Mouse (Mus musculus) heart, embryonic 10.5 days (tissue): ENCODE measurements around the gene Dll1. TPM values are rescaled to one million over a fixed set of nuclear protein-coding genes. Genes with fewer than 3 reads are reported as not detected.

Experiments
- DNase-seq: peaks from one replicate; pipeline ENCODE4 v3.0.0-alpha.2; 2017; ENCODE audit warnings: low spot score
- H3K27ac ChIP-seq: fragments of 300-500 bp; sonication (generic); 2 replicates; pipeline ENCODE4 v1.5.1; 2016; ENCODE audit warnings: mild to moderate bottlenecking
- H3K27me3 ChIP-seq: fragments of 300-500 bp; sonication (generic); 2 replicates; pipeline ENCODE4 v1.6.1; 2016; ENCODE audit warnings: mild to moderate bottlenecking; ENCODE audit not compliant: poor library complexity, insufficient read depth, severe bottlenecking
- H3K36me3 ChIP-seq: fragments of 300-500 bp; sonication (generic); 2 replicates; pipeline ENCODE4 v1.6.1; 2016; ENCODE audit warnings: mild to moderate bottlenecking, moderate library complexity
- H3K4me1 ChIP-seq: fragments of 300-500 bp; sonication (generic); 2 replicates; pipeline ENCODE4 v1.6.1; 2016; ENCODE audit warnings: mild to moderate bottlenecking
- H3K4me3 ChIP-seq: fragments of 300-500 bp; sonication (generic); 2 replicates; pipeline ENCODE4 v1.5.1; 2016; ENCODE audit warnings: mild to moderate bottlenecking, moderate library complexity
- H3K9me3 ChIP-seq: fragments of 300-500 bp; sonication (generic); 2 replicates; pipeline ENCODE4 v1.6.1; 2016; ENCODE audit warnings: mild to moderate bottlenecking, moderate library complexity
- WGBS: fragments of 180-500 bp; shearing (Covaris S2); methylation state at CpG from one replicate; pipeline ENCODE4 v1.1.7; 2016; 5-methylcytosine and 5-hydroxymethylcytosine counted together
- polyA plus RNA-seq: library from polyadenylated mRNA; unstranded; fragments of >200 nt; fragmentation: Nextera tagmentation; extraction: Ambion mirVana; gene quantifications from 2 replicates; pipeline ENCODE4 v1.2.1, GENCODE M21; 2016

Gene Dll1
- polyA plus RNA-seq, 1 experiment from 2014 or later: 4.9 TPM

DNA sequence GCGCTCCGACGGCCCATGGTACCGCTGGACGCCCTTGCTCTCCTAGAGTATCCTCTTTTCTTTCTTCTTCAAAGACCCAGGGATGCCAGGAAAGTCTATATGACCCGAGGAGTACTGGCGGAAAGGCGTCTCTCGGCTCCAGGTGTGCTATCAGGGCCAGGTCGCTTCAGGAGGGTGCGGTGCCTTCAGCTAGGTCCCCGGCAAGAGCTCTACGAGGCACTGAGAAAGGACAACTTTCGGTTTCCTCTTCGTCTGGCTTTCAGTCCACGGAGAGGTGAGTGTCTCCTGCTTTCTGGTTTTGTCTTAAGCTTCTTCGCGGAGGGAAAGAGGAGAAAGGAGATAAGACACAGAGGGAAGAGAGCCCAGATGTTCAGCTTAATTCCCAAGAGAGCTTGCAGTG is 1.4 kb downstream of the Dll1 start:
- no peak for DNase-seq
- no peaks in the 10 kb centered on the region for H3K9me3 ChIP-seq
- 1% methylated on average over 18 of the region's 18 CpGs for WGBS

DNA sequence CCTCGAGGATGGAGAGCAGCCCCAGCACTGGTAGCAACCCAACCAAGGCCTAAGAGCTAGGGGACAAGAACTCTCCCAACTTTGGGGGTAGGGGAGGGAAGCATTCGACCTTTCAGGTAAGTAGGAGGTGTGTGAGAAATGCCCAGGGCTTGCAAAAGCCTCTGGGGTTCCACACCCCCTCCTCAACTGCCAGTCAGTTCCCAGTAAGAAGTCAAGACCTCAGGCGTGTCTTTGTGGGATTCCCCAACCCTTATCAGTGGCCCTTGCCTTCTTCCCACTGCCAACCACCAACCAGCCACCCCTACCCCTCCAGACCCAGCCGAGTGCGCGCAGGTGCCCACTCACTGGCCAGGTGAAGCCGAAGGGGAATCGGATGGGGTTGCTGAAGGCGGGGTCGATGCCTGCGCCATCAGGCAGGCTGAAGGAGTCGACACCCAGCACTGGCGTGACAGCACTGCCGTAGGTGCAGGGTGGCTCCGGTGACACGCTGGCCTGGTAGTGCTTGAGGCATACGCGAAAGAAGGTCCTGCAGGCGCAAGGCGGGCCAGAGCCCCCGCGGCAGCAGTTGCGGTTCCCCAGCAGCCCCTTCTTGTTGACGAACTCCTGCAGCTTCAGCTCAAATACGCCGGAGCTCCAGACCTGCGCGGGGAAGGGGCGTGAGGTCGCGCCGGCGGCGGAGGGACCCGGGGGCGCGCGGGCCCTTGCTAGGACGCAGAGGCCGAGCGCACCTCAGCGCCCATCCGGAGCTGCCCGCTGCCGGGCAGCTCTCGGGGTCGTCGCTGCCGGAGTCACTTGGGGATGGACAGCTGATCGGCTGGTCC is 2.1 kb downstream of the Dll1 start:
- peaks cover 39% of the 10 kb centered on the region for H3K4me1 ChIP-seq
- peak overlapping the region; percentile 81; the same call in 1 of the 2 replicates for H3K27ac ChIP-seq
- peaks cover 6% of the 10 kb centered on the region; the same call in 1 of the 2 replicates for H3K36me3 ChIP-seq
- under 1% methylated on average over 50 of the region's 50 CpGs for WGBS
- H3K9me3 ChIP-seq: no peaks in the 10 kb centered on the region
- no peak for DNase-seq
- H3K4me3 ChIP-seq: peak overlapping the region; percentile 67
- peaks cover 89% of the 10 kb centered on the region for H3K27me3 ChIP-seq

More for the DNA sequence above, 1.4 kb downstream of the Dll1 start:
- Histone ChIP-seq H3K4me1 (peaks cover 43% of the 10 kb centered on the region), H3K36me3 (peaks cover 4% of the 10 kb centered on the region; the same call in 1 of the 2 replicates), H3K27me3 (peaks cover 94% of the 10 kb centered on the region), H3K4me3 (peak overlapping the region; percentile 67), H3K27ac (peak overlapping the region; percentile 81; the same call in 1 of the 2 replicates)

- 57% methylated on average over 15 of the region's 15 CpGs for WGBS
- H3K36me3 ChIP-seq: peaks cover 15% of the 10 kb centered on the region; the same call in 1 of the 2 replicates
- H3K4me3 ChIP-seq: peak overlapping the region; percentile 67
- H3K27ac ChIP-seq: no peak overlapping the region
- H3K27me3 ChIP-seq: peaks cover 79% of the 10 kb centered on the region
- H3K4me1 ChIP-seq: peaks cover 39% of the 10 kb centered on the region
- H3K9me3 ChIP-seq: no peaks in the 10 kb centered on the region
- no peak for DNase-seq
These were observed 3.6 kb downstream of the Dll1 start for GRCm38 (mm10) chr17:15372931-15373652.

DNA sequence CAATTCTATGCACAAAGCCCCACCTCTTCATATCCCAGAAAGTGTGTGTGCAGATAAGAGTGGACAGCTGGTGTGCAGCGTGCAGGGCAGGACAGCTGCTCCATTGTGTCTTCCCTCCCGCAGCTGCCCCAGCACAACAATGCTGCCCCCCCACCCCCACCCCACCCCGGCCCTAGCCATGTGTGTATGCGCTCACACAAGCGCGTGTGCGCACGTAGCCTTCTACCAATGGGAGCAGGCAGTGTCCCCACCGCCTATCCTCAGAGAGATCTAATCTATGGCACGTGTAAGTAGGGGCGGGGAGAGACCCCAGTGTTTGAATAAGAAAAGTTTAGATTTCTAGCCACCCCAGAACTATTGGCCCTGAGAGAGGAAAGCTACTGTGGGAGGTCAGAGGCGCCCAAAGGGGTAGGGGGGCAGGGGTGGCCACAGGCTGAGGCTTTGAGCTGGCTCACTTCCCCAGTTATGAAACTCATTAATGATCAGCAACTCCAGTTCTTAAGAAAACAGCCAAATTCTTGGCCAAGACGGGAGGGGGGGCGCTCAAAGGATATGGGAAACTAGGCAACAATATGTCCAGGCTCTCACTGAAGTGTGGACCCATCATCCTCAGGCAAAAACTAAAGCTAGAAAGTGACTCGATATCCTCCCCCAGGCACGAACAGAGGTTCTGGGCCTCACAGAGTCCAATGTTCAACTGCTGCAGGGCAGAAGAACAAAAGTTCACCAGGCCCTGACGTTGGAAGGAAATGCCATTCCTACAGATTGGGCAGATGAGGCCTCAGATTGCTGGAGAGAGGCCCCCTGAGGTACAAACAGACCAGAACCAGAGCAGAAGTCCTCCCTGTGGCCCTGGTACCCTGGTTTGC is 4.5 kb downstream of the Dll1 start:
- Histone ChIP-seq H3K4me1 (peaks cover 35% of the 10 kb centered on the region), H3K4me3 (peak overlapping the region; percentile 67), H3K36me3 (peaks cover 19% of the 10 kb centered on the region; the same call in 1 of the 2 replicates), H3K9me3 (no peaks in the 10 kb centered on the region), H3K27ac (0 out of 2 replicates have a peak overlapping the region, but pooled peaks have one; percentile 47), H3K27me3 (peaks cover 71% of the 10 kb centered on the region)
- DNase-seq: peak; percentile 63
- WGBS: 58% methylated on average over 17 of the region's 17 CpGs

DNA sequence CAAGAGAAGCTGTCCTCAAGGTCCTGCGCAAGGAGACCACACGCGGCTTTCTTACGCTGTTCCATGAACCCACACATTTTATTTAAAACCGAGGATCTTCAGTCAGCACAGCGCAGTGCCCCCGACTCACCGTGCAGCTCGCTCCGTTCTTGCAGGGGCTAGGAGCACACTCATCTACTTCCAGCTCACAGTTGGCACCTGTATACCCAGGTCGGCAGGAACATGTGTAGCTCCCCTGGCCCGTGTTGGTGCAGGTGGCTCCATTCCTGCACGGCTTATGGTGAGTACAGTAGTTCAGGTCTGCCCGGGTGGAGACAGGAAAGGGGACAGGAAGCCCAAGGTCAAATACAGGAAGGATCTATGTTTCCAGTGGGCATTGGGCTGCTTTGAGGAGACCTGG is 6.3 kb downstream of the Dll1 start:
- no peak overlapping the region for H3K4me3 ChIP-seq
- no peak overlapping the region for H3K27ac ChIP-seq
- H3K36me3 ChIP-seq: peaks cover 19% of the 10 kb centered on the region; the same call in 1 of the 2 replicates
- H3K4me1 ChIP-seq: peaks cover 24% of the 10 kb centered on the region
- DNase-seq: no peak
- WGBS: 91% methylated on average over 14 of the region's 14 CpGs
- peaks cover 53% of the 10 kb centered on the region for H3K27me3 ChIP-seq
- no peaks in the 10 kb centered on the region for H3K9me3 ChIP-seq

DNA sequence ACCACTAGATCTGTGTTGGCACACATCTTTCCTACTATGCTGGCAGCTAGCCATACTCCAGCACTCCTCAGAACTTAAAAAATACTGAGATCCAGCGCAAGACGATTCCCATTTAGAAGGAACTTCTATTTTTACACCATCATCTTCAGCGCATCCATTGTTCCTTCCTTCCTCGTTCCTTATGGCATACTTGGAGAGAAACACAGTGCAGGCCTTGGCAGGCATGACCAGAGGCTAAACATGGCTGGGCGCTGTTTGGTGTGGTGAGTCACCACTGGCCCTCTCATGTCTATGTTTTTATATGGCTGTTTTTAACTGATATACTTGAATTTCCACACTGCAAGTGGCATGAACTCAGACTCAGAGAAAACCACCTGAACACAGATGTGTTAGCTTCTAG is 11.0 kb downstream of the Dll1 start:
- no peak overlapping the region for H3K4me3 ChIP-seq
- H3K9me3 ChIP-seq: no peaks in the 10 kb centered on the region
- H3K27me3 ChIP-seq: peaks cover 10% of the 10 kb centered on the region
- DNase-seq: peak; percentile 48
- H3K36me3 ChIP-seq: peaks cover 19% of the 10 kb centered on the region; the same call in 1 of the 2 replicates
- H3K4me1 ChIP-seq: no peaks in the 10 kb centered on the region
- no peak overlapping the region for H3K27ac ChIP-seq
- 69% methylated on average over 5 of the region's 5 CpGs for WGBS

- Histone ChIP-seq H3K4me1 (no peaks in the 10 kb centered on the region), H3K4me3 (no peak overlapping the region), H3K9me3 (no peaks in the 10 kb centered on the region), H3K27ac (no peak overlapping the region), H3K27me3 (peaks cover 1% of the 10 kb centered on the region), H3K36me3 (peaks cover 9% of the 10 kb centered on the region; the same call in 1 of the 2 replicates)
- DNase-seq: peak; percentile 64
- WGBS: 67% methylated on average over 3 of the region's 3 CpGs
These were observed 13.0 kb downstream of the Dll1 start for GRCm38 (mm10) chr17:15363656-15364055.

- H3K4me3 ChIP-seq: no peak overlapping the region
These were observed 19.6 kb downstream of the Dll1 start for GRCm38 (mm10) chr17:15357071-15357470.

GRCm38 (mm10) chr17:15356526-15356925 is 20.1 kb downstream of the Dll1 start:
- Histone ChIP-seq H3K27me3 (no peaks in the 10 kb centered on the region), H3K36me3 (no peaks in the 10 kb centered on the region), H3K9me3 (no peaks in the 10 kb centered on the region), H3K27ac (no peak overlapping the region), H3K4me3 (no peak overlapping the region), H3K4me1 (0 out of 2 replicates have a peak, but pooled peaks cover 3% of the 10 kb centered on the region)
- 86% methylated on average over 5 of the region's 5 CpGs for WGBS
- DNase-seq: peak; percentile 61

More at GRCm38 (mm10) chr17:15357071-15357470, 19.6 kb downstream of the Dll1 start:
- WGBS: 70% methylated on average over 3 of the region's 3 CpGs
- no peaks in the 10 kb centered on the region for H3K9me3 ChIP-seq
- 0 out of 2 replicates have a peak, but pooled peaks cover 3% of the 10 kb centered on the region for H3K4me1 ChIP-seq
- no peak for DNase-seq
- H3K36me3 ChIP-seq: no peaks in the 10 kb centered on the region
- no peak overlapping the region for H3K27ac ChIP-seq
- no peaks in the 10 kb centered on the region for H3K27me3 ChIP-seq

DNA sequence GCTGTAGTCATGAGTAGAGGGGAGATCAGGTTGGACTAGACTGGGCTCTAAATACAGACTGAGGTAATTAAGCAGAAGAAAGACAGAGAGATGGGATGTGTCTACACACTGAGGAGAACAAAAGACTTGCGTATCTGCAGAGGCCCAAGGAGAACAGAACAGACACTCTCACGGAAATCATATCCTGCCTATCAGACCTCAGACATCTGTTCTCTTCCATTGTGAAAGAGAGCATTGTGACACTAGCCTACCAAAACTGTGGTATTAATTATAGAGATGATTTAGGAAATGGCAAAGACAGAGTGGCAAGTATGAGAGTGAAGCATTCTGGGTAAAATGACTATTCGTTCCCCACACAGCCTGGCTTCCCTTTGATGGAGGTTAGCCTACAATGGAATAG is 21.6 kb downstream of the Dll1 start:
- DNase-seq: no peak
- 0 out of 2 replicates have a peak, but pooled peaks cover 3% of the 10 kb centered on the region for H3K4me1 ChIP-seq
- no peaks in the 10 kb centered on the region for H3K36me3 ChIP-seq
- H3K4me3 ChIP-seq: no peak overlapping the region
- WGBS: 80% methylated on average over 3 of the region's 3 CpGs
- no peaks in the 10 kb centered on the region for H3K27me3 ChIP-seq
- no peaks in the 10 kb centered on the region for H3K9me3 ChIP-seq
- no peak overlapping the region for H3K27ac ChIP-seq

DNA sequence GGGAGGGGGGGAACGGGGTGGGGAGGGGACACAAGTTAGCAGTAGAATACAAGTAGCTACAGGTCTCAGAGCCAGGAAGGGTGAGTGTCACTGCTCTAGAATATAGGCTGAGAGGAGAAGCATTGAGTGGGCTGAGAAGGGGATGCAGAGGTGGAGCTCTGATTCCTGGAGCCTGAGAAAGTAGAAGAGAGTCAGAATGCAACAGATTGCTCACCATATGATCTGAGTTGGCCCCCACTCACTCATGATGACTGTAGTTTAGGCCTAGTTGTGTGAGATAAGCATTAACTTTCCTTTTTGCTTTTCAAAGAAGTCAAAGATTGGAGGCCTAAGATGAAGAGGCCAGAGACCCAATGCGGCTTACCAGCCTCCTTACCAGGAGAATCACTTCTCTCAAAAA is 22.7 kb downstream of the Dll1 start:
- no peak overlapping the region for H3K4me3 ChIP-seq
- H3K9me3 ChIP-seq: no peaks in the 10 kb centered on the region
- H3K27ac ChIP-seq: no peak overlapping the region
- WGBS: 81% methylated on average over 2 of the region's 2 CpGs
- H3K4me1 ChIP-seq: 0 out of 2 replicates have a peak, but pooled peaks cover 3% of the 10 kb centered on the region
- H3K27me3 ChIP-seq: no peaks in the 10 kb centered on the region
- H3K36me3 ChIP-seq: no peaks in the 10 kb centered on the region
- peak; percentile 20 for DNase-seq
